Mouse (Mus musculus) lung, postnatal 0 days (tissue): ENCODE results near the gene Cd59a.

Source experiments
- CTCF ChIP-seq: IDR thresholded peaks from 2 replicates; pipeline ENCODE4 v1.5.1; 2016; ENCODE audit warnings: antibody characterized with exemption, mild to moderate bottlenecking
- EP300 ChIP-seq: IDR thresholded peaks from 2 replicates; pipeline ENCODE4 v1.6.1; 2016; ENCODE audit warnings: antibody characterized with exemption, mild to moderate bottlenecking, control low read depth

GRCm38 (mm10) chr2:104157831-104158230 is 62.2 kb downstream of the Cd59a start:
- no peak for TF ChIP-seq CTCF
- no peak for TF ChIP-seq EP300
